Mouse (Mus musculus) thymus, adult 2 months (tissue): ENCODE results near the gene Ube2s.

Source experiments
- CTCF ChIP-seq: fragments of 200-500 bp; IDR thresholded peaks from 2 replicates; pipeline ENCODE4 v1.5.1; 2012; ENCODE audit warnings: mild to moderate bottlenecking, control low read depth, low read length, moderate library complexity, borderline replicate concordance; ENCODE audit not compliant: control insufficient read depth, poor library complexity, insufficient read depth; ENCODE audit errors: extremely low read depth
- POLR2A ChIP-seq: fragments of 200-500 bp; IDR thresholded peaks from 2 replicates; pipeline ENCODE4 v1.6.1; 2012; ENCODE audit warnings: mild to moderate bottlenecking, low read length, control low read depth, moderate library complexity; ENCODE audit not compliant: control insufficient read depth, poor library complexity, insufficient read depth; ENCODE audit errors: extremely low read depth

- TF ChIP-seq POLR2A (no peak), CTCF (no peak)
Observed at GRCm38 (mm10) chr7:4853613-4854012, 41.2 kb upstream of the Ube2s start.
